Mouse (Mus musculus) thymus, adult 2 months (tissue): ENCODE measurements around the gene 2300009A05Rik.

Experiments used
- CTCF ChIP-seq: fragments of 200-500 bp; IDR thresholded peaks from 2 replicates; pipeline ENCODE4 v1.5.1; 2012; ENCODE audit warnings: mild to moderate bottlenecking, control low read depth, low read length, moderate library complexity, borderline replicate concordance; ENCODE audit not compliant: control insufficient read depth, poor library complexity, insufficient read depth; ENCODE audit errors: extremely low read depth
- POLR2A ChIP-seq: fragments of 200-500 bp; IDR thresholded peaks from 2 replicates; pipeline ENCODE4 v1.6.1; 2012; ENCODE audit warnings: mild to moderate bottlenecking, low read length, control low read depth, moderate library complexity; ENCODE audit not compliant: control insufficient read depth, poor library complexity, insufficient read depth; ENCODE audit errors: extremely low read depth

DNA sequence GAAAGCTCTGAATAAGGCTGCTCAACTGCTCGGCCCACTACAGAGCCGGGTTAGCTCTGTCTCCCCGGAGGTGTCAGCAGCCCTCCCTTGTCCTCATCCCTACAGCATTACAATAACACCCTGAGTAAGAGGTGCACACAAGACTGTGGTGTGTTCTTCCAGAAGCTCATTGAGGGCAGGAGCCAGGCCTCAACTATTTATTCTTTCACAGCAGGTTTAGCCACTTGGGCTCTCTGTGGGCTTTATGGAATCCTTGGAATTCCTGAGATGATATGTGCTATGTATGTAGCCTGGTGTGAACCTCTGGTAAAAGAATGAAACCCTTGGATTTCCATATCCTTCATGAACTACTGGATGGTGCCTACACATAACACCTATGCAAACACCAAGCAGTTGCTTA, 49.8 kb downstream of the 2300009A05Rik start:
- TF ChIP-seq CTCF (no peak), POLR2A (no peak)
